Mouse (Mus musculus) lung, postnatal 0 days (tissue): Measurements from ENCODE around the gene Rsl1. TPM values are rescaled to one million over a fixed set of nuclear protein-coding genes. Genes with fewer than 3 reads are reported as not detected.
"Not testable (repeated sequence)": the region's sequence is repeated elsewhere in the genome, so short reads cannot be mapped to it uniquely, and the experiment has no call there.

Source experiments
- ATAC-seq: fragments of 200-750 bp; cut with Nextera tagmentation; 2 replicates; pipeline ENCODE4 v1.8.0; 2017; ENCODE audit warnings: moderate library complexity
- DNase-seq: peaks from one replicate; pipeline ENCODE4 v3.0.0-alpha.2; 2016; ENCODE audit warnings: low spot score
- H3K27ac ChIP-seq: fragments of 300-500 bp; sonication (generic); 2 replicates; pipeline ENCODE4 v1.5.1; 2014; ENCODE audit warnings: antibody characterized with exemption, mild to moderate bottlenecking, low read length, mixed read lengths
- H3K27me3 ChIP-seq: fragments of 300-500 bp; sonication (generic); replicated peaks from 2 replicates; pipeline ENCODE4 v1.6.1; 2014; ENCODE audit warnings: low read length, mixed read lengths; ENCODE audit not compliant: insufficient read depth
- H3K36me3 ChIP-seq: fragments of 300-500 bp; sonication (generic); 2 replicates; pipeline ENCODE4 v1.6.1; 2014; ENCODE audit warnings: low read length, mixed read lengths; ENCODE audit not compliant: insufficient read depth
- H3K4me1 ChIP-seq: fragments of 300-500 bp; sonication (generic); 2 replicates; pipeline ENCODE4 v1.6.1; 2014; ENCODE audit warnings: antibody characterized with exemption, low read depth, low read length, mixed read lengths; ENCODE audit not compliant: insufficient read depth
- H3K4me2 ChIP-seq: fragments of 300-500 bp; sonication (generic); replicated peaks from 2 replicates; pipeline ENCODE4 v1.6.1; 2014; ENCODE audit warnings: low read depth, mild to moderate bottlenecking, low read length, moderate library complexity, mixed read lengths
- H3K4me3 ChIP-seq: fragments of 300-500 bp; sonication (generic); 2 replicates; pipeline ENCODE4 v1.5.1; 2014; ENCODE audit warnings: low read depth, low read length
- H3K9ac ChIP-seq: fragments of 300-500 bp; sonication (generic); replicated peaks from 2 replicates; pipeline ENCODE4 v1.6.1; 2014; ENCODE audit warnings: low read depth, mild to moderate bottlenecking
- H3K9me3 ChIP-seq: fragments of 300-500 bp; sonication (generic); 2 replicates; pipeline ENCODE4 v1.6.1; 2016; ENCODE audit warnings: low read length, mixed read lengths
- CTCF ChIP-seq: IDR thresholded peaks from 2 replicates; pipeline ENCODE4 v1.5.1; 2016; ENCODE audit warnings: antibody characterized with exemption, mild to moderate bottlenecking
- EP300 ChIP-seq: IDR thresholded peaks from 2 replicates; pipeline ENCODE4 v1.6.1; 2016; ENCODE audit warnings: antibody characterized with exemption, mild to moderate bottlenecking, control low read depth
- WGBS: fragments of 180-500 bp; shearing (Covaris S2); extraction: QIAGEN DNeasy Blood & Tissue Kit; methylation state at CpG from one replicate; pipeline ENCODE4 v1.1.7; 2014; 5-methylcytosine and 5-hydroxymethylcytosine counted together
- polyA plus RNA-seq: library from polyadenylated mRNA; unstranded; fragments of >200 nt; fragmentation: Nextera tagmentation; extraction: Ambion mirVana; gene quantifications from 2 replicates; pipeline ENCODE4 v1.2.1, GENCODE M21; 2015

The Rsl1 gene
- polyA plus RNA-seq: 6.3 and 6.6 TPM in 2 replicates

GRCm38 (mm10) chr13:67172991-67173722 lies at the start of gene Rsl1:
Rsl1 (plus strand) TSS chr13:67173182.
- H3K4me1 ChIP-seq, H3K36me3 ChIP-seq, H3K27me3 ChIP-seq, H3K9me3 ChIP-seq: not testable (repeated sequence)
- H3K4me3 ChIP-seq: peak within 1 kb of the TSS; percentile 57
- TF ChIP-seq EP300: 0 out of 2 replicates have a peak, but pooled peaks have one; percentile 20
- H3K27ac ChIP-seq: peak within 1 kb of the TSS; percentile 43; the same call in 1 of the 2 replicates
- H3K4me2 ChIP-seq: peak within 1 kb of the TSS; percentile 66
- DNase-seq: peak; percentile 82
- WGBS: 2% methylated on average over 17 of the region's 17 CpGs
- H3K9ac ChIP-seq: peak within 1 kb of the TSS; percentile 34
- peak; percentile 97 for ATAC-seq

GRCm38 (mm10) chr13:67124460-67124859 lies 48.5 kb upstream of the Rsl1 start:
- H3K9ac ChIP-seq: no peak overlapping the region
- H3K27me3 ChIP-seq: no peaks in the 10 kb centered on the region
- no peaks in the 10 kb centered on the region for H3K9me3 ChIP-seq
- H3K4me1 ChIP-seq: 0 out of 2 replicates have a peak, but pooled peaks cover 4% of the 10 kb centered on the region
- 81% methylated on average over 1 of the region's 1 CpGs for WGBS
- no peak overlapping the region for H3K4me2 ChIP-seq
- no peaks in the 10 kb centered on the region for H3K36me3 ChIP-seq
- DNase-seq (no peak), ATAC-seq (no peak)
- no peak overlapping the region for H3K4me3 ChIP-seq
- TF ChIP-seq CTCF (no peak), EP300 (no peak)
- no peak overlapping the region for H3K27ac ChIP-seq

GRCm38 (mm10) chr13:67127507-67127906 lies 45.5 kb upstream of the Rsl1 start:
- H3K4me2 ChIP-seq, H3K9me3 ChIP-seq, H3K36me3 ChIP-seq, H3K27ac ChIP-seq, H3K4me1 ChIP-seq, H3K9ac ChIP-seq, ATAC-seq, DNase-seq, H3K27me3 ChIP-seq, H3K4me3 ChIP-seq: not testable (repeated sequence)
- 72% methylated on average over 10 of the region's 10 CpGs for WGBS

GRCm38 (mm10) chr13:67128038-67128721 lies 44.8 kb upstream of the Rsl1 start:
- no peaks in the 10 kb centered on the region for H3K36me3 ChIP-seq
- H3K9ac ChIP-seq: peak overlapping the region; percentile 54
- DNase-seq: peak; percentile 93
- H3K4me2 ChIP-seq: peak overlapping the region; percentile 78
- ATAC-seq: peak; percentile 98
- H3K4me1 ChIP-seq: 0 out of 2 replicates have a peak, but pooled peaks cover 4% of the 10 kb centered on the region
- no peaks in the 10 kb centered on the region for H3K27me3 ChIP-seq
- H3K9me3 ChIP-seq: no peaks in the 10 kb centered on the region
- H3K27ac ChIP-seq: no peak overlapping the region
- under 1% methylated on average over 18 of the region's 18 CpGs for WGBS
- H3K4me3 ChIP-seq: peak overlapping the region; percentile 64
- TF ChIP-seq EP300: peak; percentile 22; the same call in 1 of the 2 replicates
- TF ChIP-seq CTCF: peak; percentile 43

GRCm38 (mm10) chr13:67166122-67166521 lies 6.9 kb upstream of the Rsl1 start:
- H3K4me1 ChIP-seq, H3K27me3 ChIP-seq, H3K4me2 ChIP-seq, DNase-seq, H3K27ac ChIP-seq, H3K4me3 ChIP-seq, H3K9me3 ChIP-seq, ATAC-seq, H3K9ac ChIP-seq, H3K36me3 ChIP-seq: not testable (repeated sequence)
- WGBS: 37% methylated on average over 4 of the region's 4 CpGs

GRCm38 (mm10) chr13:67173723-67174055 lies 707 bp downstream of the Rsl1 start:
- H3K4me1 ChIP-seq: no peaks in the 10 kb centered on the region
- H3K36me3 ChIP-seq: no peaks in the 10 kb centered on the region
- H3K9me3 ChIP-seq: no peaks in the 10 kb centered on the region
- DNase-seq (peak; percentile 63), ATAC-seq (peak; percentile 4; the same call in 1 of the 2 replicates)
- peak overlapping the region; percentile 57; the same call in 1 of the 2 replicates for H3K4me3 ChIP-seq
- H3K9ac ChIP-seq: no peak overlapping the region
- peak overlapping the region; percentile 66 for H3K4me2 ChIP-seq
- H3K27ac ChIP-seq: no peak overlapping the region
- no peaks in the 10 kb centered on the region for H3K27me3 ChIP-seq
- TF ChIP-seq EP300 (no peak), CTCF (no peak)
- 11% methylated on average over 5 of the region's 5 CpGs for WGBS
